Mouse (Mus musculus): ENCODE data around the gene Ap1s3.
"Not testable (repeated sequence)": the region's sequence is repeated elsewhere in the genome, so short reads cannot be mapped to it uniquely, and the experiment has no call there.

Gene Ap1s3

DNA sequence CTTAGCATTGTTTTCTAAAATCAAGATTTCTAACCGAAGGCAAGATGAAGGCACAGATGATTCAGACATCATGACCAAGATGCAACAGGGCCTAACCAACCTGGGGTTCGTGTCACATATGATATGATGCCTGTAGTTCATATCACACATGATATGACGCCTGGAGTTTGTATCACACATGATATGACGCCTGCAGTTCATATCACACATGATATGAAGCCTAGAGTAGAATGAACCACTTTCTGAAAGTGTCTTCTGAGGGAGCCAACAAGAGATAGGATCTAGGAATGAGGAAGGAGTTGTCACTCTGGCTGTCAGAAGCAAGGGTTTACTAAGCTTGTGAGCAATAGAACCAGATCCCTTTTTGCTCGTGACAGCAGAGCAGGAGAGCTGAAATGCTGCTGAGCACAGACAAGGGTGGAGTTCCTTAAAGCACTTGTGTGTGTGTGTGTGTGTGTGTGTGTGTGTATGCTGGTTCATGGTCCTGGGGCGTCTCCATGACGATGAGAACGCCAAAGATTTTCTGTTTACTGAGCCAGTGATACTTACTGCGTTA is 2.3 kb downstream of the Ap1s3 start:
- CTCF ChIA-PET: no interaction called here

GRCm38 (mm10) chr1:79664911-79665310 is 6.9 kb downstream of the Ap1s3 start:
- CTCF ChIA-PET: no interaction called here

DNA sequence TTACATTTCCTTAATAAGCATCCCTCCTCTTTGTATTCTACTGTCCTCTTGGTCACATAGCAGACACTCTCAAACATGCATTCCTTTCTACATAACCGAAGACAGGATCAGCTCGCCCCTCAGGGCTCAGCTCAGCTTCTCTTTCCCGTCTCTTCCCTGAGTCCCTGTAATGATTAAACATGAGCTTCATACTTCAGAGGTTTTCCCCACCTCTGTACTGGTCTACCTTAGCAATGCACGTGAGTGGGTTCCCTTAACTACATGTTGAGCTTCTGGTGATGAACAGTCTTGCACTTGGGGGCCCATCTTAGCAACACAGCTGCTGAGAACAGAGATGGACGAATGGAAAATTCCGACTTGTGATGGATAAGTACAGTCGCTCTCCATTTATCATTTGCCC is 12.2 kb downstream of the Ap1s3 start:
- CTCF ChIA-PET: interaction anchor here (0.6 kb wide), 1 partner anchor 16 kb away, joined by 8 read pairs; no protein-coding TSS in a partner anchor

DNA sequence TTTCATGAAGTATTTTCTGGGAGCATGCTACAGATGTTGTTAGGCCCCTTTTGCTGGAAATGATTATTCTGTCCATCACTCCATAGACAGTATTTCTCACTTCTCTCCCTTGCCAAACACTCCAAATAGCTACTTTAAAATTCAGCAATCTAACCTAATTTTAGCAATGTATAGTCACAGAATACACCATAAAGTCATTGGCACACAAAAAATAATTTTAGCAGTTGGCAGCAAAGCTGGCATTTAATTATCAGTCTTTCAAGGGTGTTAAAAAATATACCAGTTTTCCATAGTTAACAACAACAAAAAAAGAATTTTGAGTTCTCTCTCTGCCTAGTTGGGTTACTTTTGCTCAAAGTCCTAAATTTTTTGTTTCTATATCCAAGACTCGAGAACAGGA is 14.4 kb downstream of the Ap1s3 start:
- CTCF ChIA-PET: no interaction called here

DNA sequence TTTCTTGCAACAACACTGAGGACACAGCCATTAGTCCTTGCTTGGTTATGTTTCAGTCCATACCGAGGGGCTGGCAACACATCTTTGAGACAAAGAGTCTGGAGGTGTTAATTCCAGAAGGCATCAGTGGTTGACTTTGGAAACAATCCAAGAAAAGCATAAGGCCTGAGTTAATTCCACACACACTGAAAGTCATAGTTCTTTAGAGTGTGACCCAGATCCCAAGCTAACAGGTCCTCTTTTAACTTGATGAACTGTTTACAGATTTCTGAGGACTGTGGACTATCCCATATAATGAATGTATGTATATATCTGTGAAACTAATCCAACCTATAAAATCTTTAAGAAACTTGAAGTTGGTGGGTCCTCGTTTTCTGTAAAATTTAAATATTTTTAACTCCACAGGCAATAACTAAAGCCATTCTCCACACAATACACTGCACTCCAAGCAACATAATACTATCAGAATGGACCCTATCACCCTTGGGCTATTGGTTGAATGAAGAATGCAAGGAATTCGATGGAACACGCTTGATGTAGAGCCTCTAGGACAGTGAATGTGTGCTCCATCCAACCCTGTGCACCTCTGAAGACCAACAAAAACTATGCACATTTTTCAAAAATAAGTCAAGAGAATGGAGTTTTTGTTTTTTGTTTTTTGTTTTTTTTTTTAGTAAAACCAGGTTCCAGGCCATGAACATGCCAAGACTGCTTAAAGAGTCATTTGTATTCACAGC is 15.8 kb downstream of the Ap1s3 start:
- CTCF ChIA-PET: interaction anchor here (0.6 kb wide), 1 partner anchor 10 kb away, joined by 12 read pairs; no protein-coding TSS in a partner anchor

DNA sequence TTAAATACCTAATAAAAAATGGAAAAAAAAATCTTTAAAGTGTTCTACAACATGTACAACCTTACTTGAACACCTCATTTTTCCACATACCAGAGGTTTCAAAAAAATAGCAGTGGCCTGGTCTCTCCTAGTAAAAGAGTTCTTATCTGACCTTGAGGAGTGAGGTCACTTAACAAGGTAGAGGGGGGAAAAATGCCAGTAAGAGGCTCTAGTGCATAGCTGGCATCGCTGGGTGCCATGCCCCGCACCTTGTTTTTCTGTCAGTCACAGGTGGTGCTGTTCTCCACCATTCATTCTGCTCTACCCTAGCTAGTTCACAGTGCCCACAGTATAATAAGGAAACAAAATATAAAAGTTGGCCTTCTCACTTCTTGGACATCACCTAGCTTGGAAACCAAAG is 16.8 kb downstream of the Ap1s3 start:
- CTCF ChIA-PET: no interaction called here

DNA sequence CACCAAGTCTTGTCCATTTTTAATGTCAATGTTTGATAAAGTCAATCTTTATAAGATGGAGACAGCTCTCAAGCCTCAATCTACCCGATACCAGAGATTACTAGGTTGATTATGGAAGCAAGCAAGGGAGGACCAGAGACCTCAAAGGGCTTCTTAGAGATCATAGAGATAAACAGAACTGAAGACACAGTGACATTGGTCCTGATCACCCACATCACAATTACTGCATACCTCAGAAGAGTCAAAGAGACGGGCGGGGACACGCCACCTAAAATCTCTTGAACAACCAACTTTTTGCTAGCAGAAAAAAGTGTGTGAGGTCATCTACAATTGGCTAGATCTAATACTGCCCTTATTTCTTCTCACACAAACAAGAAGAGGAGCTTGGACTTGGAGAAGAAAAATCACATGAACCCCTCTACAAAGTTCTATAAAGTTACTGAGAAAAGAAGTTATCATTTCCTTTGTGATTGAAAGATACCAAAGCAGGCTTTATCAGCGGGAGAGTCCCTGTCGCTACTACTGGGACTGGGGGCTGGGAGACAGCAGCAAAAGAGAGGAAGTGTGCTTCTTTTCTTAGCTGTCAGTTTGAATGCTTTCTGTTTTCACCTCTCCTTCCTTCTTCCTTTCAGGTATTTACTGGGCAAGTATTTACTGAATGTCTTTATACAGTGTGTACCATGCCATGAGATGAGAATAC is 28.2 kb downstream of the Ap1s3 start:
- CTCF ChIA-PET: interaction anchor here (0.6 kb wide), 1 partner anchor 84 kb away, joined by 4 read pairs; no protein-coding TSS in a partner anchor

GRCm38 (mm10) chr1:79642680-79643079 is 29.1 kb downstream of the Ap1s3 start:
- CTCF ChIA-PET: no interaction called here

GRCm38 (mm10) chr1:79641355-79641754 is 30.4 kb downstream of the Ap1s3 start:
- CTCF ChIA-PET: no interaction called here

GRCm38 (mm10) chr1:79640151-79640550 is 31.6 kb downstream of the Ap1s3 start:
- CTCF ChIA-PET: interaction anchor here (0.6 kb wide), 1 partner anchor 67 kb away, joined by 4 read pairs; no protein-coding TSS in a partner anchor

DNA sequence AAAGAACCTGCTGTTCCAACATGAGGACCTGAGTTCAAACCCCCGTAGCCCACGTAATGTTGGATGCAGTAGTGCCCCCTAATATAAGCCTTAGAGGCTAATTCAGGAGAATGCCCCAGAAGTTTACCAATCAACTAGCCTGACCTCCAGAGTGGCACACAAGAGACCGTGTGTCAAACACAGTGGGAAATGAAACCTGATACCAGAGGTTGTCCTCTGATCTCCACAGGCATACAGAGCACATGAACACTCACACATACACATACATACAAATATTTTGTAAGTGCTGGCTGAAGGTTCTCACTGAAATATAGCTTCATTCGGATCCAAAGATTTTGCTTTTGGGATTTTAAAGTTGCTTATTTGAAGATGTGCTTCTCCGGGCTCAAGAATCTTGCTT is 32.1 kb downstream of the Ap1s3 start:
- CTCF ChIA-PET: no interaction called here

DNA sequence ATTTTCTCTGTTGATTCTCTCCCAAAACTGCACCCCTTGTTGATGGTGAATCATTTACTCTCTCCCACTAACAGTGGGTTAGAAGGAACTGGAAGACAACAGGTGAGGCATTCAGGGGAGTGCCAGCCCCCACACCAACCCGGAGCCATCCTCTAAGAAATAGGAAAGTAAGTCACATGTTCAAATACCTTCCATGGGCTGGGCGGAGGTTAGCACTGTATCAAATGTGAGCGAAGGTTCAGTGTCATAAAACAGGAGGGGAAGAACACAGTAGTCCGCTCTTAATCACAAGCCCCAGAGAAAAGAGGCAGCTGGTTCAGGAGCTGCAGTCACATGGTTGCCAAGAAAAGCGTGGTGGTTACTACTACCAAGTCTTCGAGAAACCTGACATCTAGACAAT is 32.7 kb downstream of the Ap1s3 start:
- CTCF ChIA-PET: no interaction called here

- CTCF ChIA-PET: no interaction called here
Observed at GRCm38 (mm10) chr1:79637768-79638167, 34.0 kb downstream of the Ap1s3 start.

DNA sequence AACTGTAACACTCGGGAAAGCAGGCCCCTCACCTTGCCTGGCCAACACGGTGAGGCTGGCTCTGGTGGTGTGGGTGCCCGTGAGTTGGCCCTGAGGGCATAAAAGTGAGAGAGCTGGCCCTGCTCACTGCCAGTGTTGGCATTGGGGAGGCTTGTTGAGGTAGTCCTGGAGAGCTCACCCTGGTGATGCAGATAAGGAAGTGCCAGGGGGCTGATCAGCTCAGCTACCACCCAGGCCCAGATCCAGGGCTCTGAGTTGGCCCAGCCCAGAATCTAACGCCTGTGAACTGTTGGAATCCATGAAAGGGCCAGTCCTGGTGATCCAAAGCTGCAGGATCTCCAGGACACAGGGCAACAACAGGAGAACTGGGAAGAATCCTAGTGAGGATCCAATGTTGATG is 40.3 kb downstream of the Ap1s3 start:
- CTCF ChIA-PET: no interaction called here

- CTCF ChIA-PET: no interaction called here
Observed at GRCm38 (mm10) chr1:79629726-79630125, 42.0 kb downstream of the Ap1s3 start.

GRCm38 (mm10) chr1:79626140-79626539 is 45.6 kb downstream of the Ap1s3 start:
- CTCF ChIA-PET: interaction anchor here (0.7 kb wide), 1 partner anchor 16 kb away, joined by 3 read pairs; no protein-coding TSS in a partner anchor

GRCm38 (mm10) chr1:79619434-79619833 is 52.3 kb downstream of the Ap1s3 start:
- CTCF ChIA-PET: no interaction called here

DNA sequence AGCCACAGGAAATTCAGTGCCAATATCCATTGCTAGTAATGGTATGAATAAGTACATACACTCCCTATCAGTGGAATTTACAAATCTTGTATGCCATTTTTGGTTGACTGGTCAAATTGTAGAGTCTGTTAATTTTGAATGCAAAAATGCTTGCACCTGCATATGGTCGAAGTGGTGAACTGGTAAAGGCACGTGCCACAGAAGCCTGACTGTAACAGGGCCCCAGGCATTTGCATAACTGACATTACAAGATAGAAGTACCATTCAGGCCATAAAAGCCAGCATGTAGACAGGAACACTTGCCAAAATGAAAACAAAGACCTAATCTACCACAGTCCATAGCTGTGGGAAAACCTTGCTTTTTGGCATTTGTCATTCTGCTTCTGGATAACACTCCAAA is 55.3 kb downstream of the Ap1s3 start:
- CTCF ChIA-PET: no interaction called here

GRCm38 (mm10) chr1:79614456-79614855 is 57.3 kb downstream of the Ap1s3 start:
- CTCF ChIA-PET: no interaction called here

GRCm38 (mm10) chr1:79611271-79611670 is 60.5 kb downstream of the Ap1s3 start:
- CTCF ChIA-PET: interaction anchor here (0.6 kb wide), 1 partner anchor 10 kb away, joined by 4 read pairs; no protein-coding TSS in a partner anchor

DNA sequence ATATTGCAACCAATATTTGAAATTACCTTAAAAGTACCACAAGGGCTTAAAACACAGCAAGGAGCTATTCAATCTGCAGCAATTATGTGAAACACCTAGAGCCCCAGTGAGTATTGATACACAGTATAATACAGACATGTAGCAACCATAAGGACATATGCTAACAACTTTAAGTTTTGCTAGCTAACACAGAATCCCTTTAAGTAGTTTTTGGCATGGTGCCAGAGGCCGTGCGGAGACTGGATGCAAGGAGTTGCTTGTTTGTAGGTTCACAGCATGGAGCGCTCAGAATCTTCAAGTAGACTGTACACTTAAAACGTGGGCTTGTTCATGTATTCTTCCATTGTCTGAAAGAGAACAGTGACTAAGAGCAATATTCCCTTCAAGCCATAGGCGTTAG is 62.9 kb downstream of the Ap1s3 start:
- CTCF ChIA-PET: not testable (repeated sequence)

- CTCF ChIA-PET: no interaction called here
Observed at GRCm38 (mm10) chr1:79602500-79602899, 69.3 kb downstream of the Ap1s3 start.

Measured in spleen, embryonic (tissue).